Mouse (Mus musculus) limb, embryonic 14.5 days (tissue): ENCODE data around the gene Mxra8. TPM values are rescaled to one million over a fixed set of nuclear protein-coding genes. Genes with fewer than 3 reads are reported as not detected.
A peak's percentile ranks its signal among the peaks of the same experiment; 100 is the strongest.

Experiments used
- ATAC-seq: fragments of 200-750 bp; cut with Nextera tagmentation; 2 replicates; pipeline ENCODE4 v1.8.0; 2017; ENCODE audit warnings: low read depth, moderate number of reproducible peaks, moderate TSS enrichment; ENCODE audit not compliant: low FRiP score
- DNase-seq: peaks from one replicate; pipeline ENCODE4 v3.0.0-alpha.2; 2015; ENCODE audit warnings: low spot score
- H3K27ac ChIP-seq: fragments of 300-500 bp; sonication (generic); replicated peaks from 2 replicates; pipeline ENCODE4 v1.5.1; 2014; ENCODE audit warnings: low read depth, mild to moderate bottlenecking, low read length, moderate library complexity, mixed read lengths
- H3K27me3 ChIP-seq: fragments of 300-500 bp; sonication (generic); 2 replicates; pipeline ENCODE4 v1.6.1; 2014; ENCODE audit warnings: low read length, mixed read lengths; ENCODE audit not compliant: control insufficient read depth, insufficient read depth
- H3K36me3 ChIP-seq: fragments of 300-500 bp; sonication (generic); 2 replicates; pipeline ENCODE4 v1.6.1; 2014; ENCODE audit warnings: mild to moderate bottlenecking, low read length, moderate library complexity, mixed read lengths; ENCODE audit not compliant: control insufficient read depth, insufficient read depth
- H3K4me1 ChIP-seq: fragments of 300-500 bp; sonication (generic); 2 replicates; pipeline ENCODE4 v1.6.1; 2014; ENCODE audit warnings: antibody characterized with exemption, low read length, mixed read lengths; ENCODE audit not compliant: control insufficient read depth, insufficient read depth
- H3K4me2 ChIP-seq: fragments of 300-500 bp; sonication (generic); replicated peaks from 2 replicates; pipeline ENCODE4 v1.6.1; 2014; ENCODE audit warnings: low read depth, mild to moderate bottlenecking, low read length, moderate library complexity; ENCODE audit not compliant: severe bottlenecking
- H3K4me3 ChIP-seq: fragments of 300-500 bp; sonication (generic); replicated peaks from 2 replicates; pipeline ENCODE4 v1.5.1; 2014; ENCODE audit warnings: low read length
- H3K9ac ChIP-seq: fragments of 300-500 bp; sonication (generic); 2 replicates; pipeline ENCODE4 v1.6.1; 2014; ENCODE audit warnings: mild to moderate bottlenecking, low read depth, low read length, moderate library complexity; ENCODE audit not compliant: severe bottlenecking
- H3K9me3 ChIP-seq: fragments of 300-500 bp; sonication (generic); 2 replicates; pipeline ENCODE4 v1.6.1; 2016; ENCODE audit warnings: low read length; ENCODE audit not compliant: control insufficient read depth
- POLR2A ChIP-seq: fragments of 200-500 bp; IDR thresholded peaks from 2 replicates; pipeline ENCODE4 v1.8.0; 2012; ENCODE audit warnings: inconsistent platforms, mild to moderate bottlenecking, moderate library complexity, borderline replicate concordance; ENCODE audit not compliant: insufficient read depth, insufficient read length; ENCODE audit errors: extremely low read depth
- WGBS: fragments of 180-500 bp; shearing (Covaris S2); extraction: QIAGEN DNeasy Blood & Tissue Kit; methylation state at CpG from one replicate; pipeline ENCODE4 v1.1.7; 2014; 5-methylcytosine and 5-hydroxymethylcytosine counted together
- polyA plus RNA-seq, 2 experiments: library from polyadenylated mRNA; depleted of rRNA in 1 of 2; stranded (reverse) in 1 of 2; unstranded in 1 of 2; fragments of >200 nt; fragmentation: Nextera tagmentation in 1 of 2; extraction: Ambion mirVana in 1 of 2; gene quantifications; 2 replicates each; pipeline versions ENCODE4 v1.2.1 to v1.2.3; 2012 to 2014

Mxra8 gene
- polyA plus RNA-seq (2012; rRNA removed) (218 and 302 TPM in 2 replicates), polyA plus RNA-seq (2014; fragmentation: Nextera tagmentation; extraction: Ambion mirVana) (109 and 120 TPM in 2 replicates)

- TF ChIP-seq POLR2A, result 0 out of 2 replicates have a peak, but pooled peaks have one; percentile 27
- WGBS, result 4% methylated on average over 16 of the region's 16 CpGs
- Histone ChIP-seq H3K27me3 (no peaks in the 10 kb centered on the region), H3K36me3 (peaks cover 21% of the 10 kb centered on the region), H3K27ac (peak within 1 kb of the TSS; percentile 76), H3K9me3 (no peaks in the 10 kb centered on the region), H3K4me3 (peak within 1 kb of the TSS; percentile 48), H3K4me2 (peak within 1 kb of the TSS; percentile 68), H3K9ac (peak within 1 kb of the TSS; percentile 62), H3K4me1 (peaks cover 24% of the 10 kb centered on the region)
- ATAC-seq (peak; percentile 82), DNase-seq (peak; percentile 82)
Measured at GRCm38 (mm10) chr4:155839483-155839910, at the start of gene Mxra8. Gene Mxra8, plus strand, starts transcription at chr4:155839680.

GRCm38 (mm10) chr4:155790021-155790489 is 49.4 kb upstream of the Mxra8 start, which contains the start of gene Ankrd65:
Gene Ankrd65, plus strand, starts transcription at chr4:155790439.
- Histone ChIP-seq H3K9ac (no peak within 1 kb of the TSS), H3K27ac (no peak within 1 kb of the TSS), H3K4me1 (no peaks in the 10 kb centered on the region), H3K27me3 (no peaks in the 10 kb centered on the region), H3K36me3 (no peaks in the 10 kb centered on the region), H3K9me3 (no peaks in the 10 kb centered on the region), H3K4me3 (no peak within 1 kb of the TSS), H3K4me2 (no peak within 1 kb of the TSS)
- no peak for ATAC-seq
- TF ChIP-seq POLR2A, result no peak
- no peak for DNase-seq
- 74% methylated on average over 3 of the region's 3 CpGs for WGBS

- ATAC-seq (no peak), DNase-seq (no peak)
- H3K27ac ChIP-seq, result no peak overlapping the region
Measured at GRCm38 (mm10) chr4:155790650-155791161, 48.8 kb upstream of the Mxra8 start.

GRCm38 (mm10) chr4:155791240-155791933 is 48.1 kb upstream of the Mxra8 start:
- no peak overlapping the region for H3K27ac ChIP-seq
- no peaks in the 10 kb centered on the region for H3K9me3 ChIP-seq
- H3K4me2 ChIP-seq, result no peak overlapping the region
- no peaks in the 10 kb centered on the region for H3K27me3 ChIP-seq
- no peak overlapping the region for H3K4me3 ChIP-seq
- H3K9ac ChIP-seq, result no peak overlapping the region
- TF ChIP-seq POLR2A, result no peak
- no peaks in the 10 kb centered on the region for H3K4me1 ChIP-seq
- ATAC-seq (no peak), DNase-seq (no peak)
- WGBS, result 73% methylated on average over 24 of the region's 24 CpGs
- no peaks in the 10 kb centered on the region for H3K36me3 ChIP-seq

More at GRCm38 (mm10) chr4:155790650-155791161, 48.8 kb upstream of the Mxra8 start:
- TF ChIP-seq POLR2A, result no peak
- H3K27me3 ChIP-seq, result no peaks in the 10 kb centered on the region
- no peaks in the 10 kb centered on the region for H3K4me1 ChIP-seq
- no peak overlapping the region for H3K4me2 ChIP-seq
- no peaks in the 10 kb centered on the region for H3K36me3 ChIP-seq
- no peak overlapping the region for H3K9ac ChIP-seq
- no peaks in the 10 kb centered on the region for H3K9me3 ChIP-seq
- H3K4me3 ChIP-seq, result no peak overlapping the region
- 60% methylated on average over 3 of the region's 3 CpGs for WGBS

GRCm38 (mm10) chr4:155793730-155794129 is 45.8 kb upstream of the Mxra8 start:
- DNase-seq, result no peak
- H3K9me3 ChIP-seq, result no peaks in the 10 kb centered on the region
- H3K4me3 ChIP-seq, result no peak overlapping the region
- H3K4me1 ChIP-seq, result no peaks in the 10 kb centered on the region
- no peak for ATAC-seq
- WGBS, result 63% methylated on average over 2 of the region's 2 CpGs
- no peak overlapping the region for H3K4me2 ChIP-seq
- H3K27me3 ChIP-seq, result no peaks in the 10 kb centered on the region
- no peak overlapping the region for H3K9ac ChIP-seq
- no peak overlapping the region for H3K27ac ChIP-seq
- no peak for TF ChIP-seq POLR2A
- H3K36me3 ChIP-seq, result no peaks in the 10 kb centered on the region
